Mouse (Mus musculus) left cerebral cortex, adult 11 months (tissue): ENCODE results near the gene Pcdh15.

ENCODE experiments used
- DNase-seq: peaks from one replicate; pipeline ENCODE4 v3.0.0; 2022; ENCODE audit warnings: low spot score

Gene Pcdh15

DNA sequence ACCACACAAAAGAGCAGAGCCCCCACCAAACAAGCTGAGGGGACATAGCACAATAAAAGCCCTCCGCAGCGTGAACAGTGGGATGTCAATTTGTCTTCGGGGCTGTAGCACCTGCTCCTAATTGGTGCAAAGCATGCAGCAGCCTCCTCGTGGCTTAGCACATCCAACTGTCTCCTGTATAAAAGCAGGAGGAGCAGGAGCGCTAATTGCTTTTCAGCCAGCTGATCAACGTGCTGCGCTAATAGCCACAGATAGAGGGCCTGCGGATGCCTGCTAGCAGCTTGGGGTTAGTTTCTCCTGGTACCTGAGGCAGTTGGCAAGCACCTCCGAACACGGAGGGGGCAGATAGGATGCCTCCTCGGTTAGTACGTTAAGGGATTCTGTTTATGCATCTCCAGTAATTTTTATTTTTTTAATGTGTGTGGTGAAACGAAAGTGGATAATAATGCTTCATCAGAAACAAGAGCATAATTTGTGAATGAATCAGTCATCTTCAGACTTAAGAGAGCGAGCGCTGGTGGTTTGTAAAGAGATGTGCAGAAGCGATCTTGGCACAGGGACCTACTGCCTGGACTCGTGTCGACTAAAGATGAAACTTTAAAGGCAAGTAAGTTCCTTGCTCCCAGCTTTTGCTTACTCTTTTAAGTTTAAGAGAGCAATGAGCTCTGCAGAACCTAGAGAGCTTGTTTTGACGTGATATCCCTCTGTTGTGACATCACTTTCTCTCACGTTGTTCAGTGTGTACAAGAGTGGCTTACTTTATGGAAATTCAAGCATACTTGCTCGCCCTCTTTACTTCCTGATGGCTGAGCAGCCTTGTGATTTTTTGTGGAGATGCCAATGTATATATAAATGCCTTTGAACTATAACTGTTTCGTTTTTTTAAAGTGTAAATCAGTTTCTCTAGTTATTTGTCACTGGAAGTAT is 722.8 kb downstream of the Pcdh15 start:
- DNase-seq, result no peak

DNA sequence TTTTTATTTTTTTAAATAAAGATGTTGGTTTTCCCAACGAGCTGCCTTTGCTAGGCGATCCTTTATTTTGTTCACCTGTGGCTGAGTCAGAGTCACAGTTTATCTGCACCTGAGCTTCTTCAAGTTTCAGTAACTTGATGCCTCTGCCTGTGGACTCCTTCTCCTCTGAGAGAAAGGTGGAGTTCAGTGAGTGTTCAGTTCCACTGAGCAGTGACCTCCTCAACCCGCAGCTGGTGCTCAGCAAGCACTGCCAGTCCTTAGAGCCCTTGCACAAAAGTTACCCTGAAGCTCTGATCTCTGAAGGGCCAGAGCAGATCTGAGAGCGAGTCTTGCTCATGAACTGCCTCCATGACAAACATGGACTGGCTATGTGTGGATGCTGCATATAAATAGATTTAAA is 724.1 kb downstream of the Pcdh15 start:
- DNase-seq, result no peak

DNA sequence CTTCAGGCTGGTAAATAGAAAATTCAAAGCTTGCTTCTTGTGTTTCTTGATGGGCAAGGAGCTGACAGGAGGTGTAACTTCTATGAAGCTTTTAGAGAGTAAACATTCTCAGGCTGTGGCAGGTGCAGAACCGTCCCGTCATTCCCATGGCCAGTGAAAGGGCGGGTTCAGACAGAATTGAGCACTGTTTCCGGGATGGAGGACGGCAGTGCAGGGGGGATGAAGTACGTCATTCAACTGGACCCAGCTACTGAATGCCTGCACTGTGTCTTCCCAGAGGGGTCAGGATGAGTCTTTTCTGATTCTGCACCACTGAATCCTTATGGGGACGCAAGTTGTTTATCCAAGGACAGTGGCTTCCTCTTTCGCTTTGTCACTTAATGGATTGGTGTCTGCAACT is 727.2 kb downstream of the Pcdh15 start:
- peak; percentile 22 for DNase-seq

DNA sequence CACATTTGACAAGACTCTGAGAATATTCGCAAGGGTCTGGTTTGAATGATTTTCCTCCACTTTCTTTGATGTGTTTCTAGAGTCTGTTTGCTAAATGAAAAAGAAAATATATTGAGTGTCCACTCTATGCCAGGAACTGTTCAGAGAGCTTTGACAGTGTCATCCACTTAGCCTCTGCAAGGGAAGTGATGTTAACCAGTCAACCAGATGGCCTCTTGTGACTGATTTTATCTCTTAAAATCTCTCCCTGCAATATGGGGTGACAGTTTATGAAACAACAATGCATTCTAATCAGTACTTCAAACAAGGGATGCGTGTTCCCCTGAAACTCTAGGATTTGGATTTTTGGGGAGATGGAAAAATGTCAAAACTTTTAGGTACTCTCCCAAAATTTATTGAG is 729.6 kb downstream of the Pcdh15 start:
- no peak for DNase-seq

DNA sequence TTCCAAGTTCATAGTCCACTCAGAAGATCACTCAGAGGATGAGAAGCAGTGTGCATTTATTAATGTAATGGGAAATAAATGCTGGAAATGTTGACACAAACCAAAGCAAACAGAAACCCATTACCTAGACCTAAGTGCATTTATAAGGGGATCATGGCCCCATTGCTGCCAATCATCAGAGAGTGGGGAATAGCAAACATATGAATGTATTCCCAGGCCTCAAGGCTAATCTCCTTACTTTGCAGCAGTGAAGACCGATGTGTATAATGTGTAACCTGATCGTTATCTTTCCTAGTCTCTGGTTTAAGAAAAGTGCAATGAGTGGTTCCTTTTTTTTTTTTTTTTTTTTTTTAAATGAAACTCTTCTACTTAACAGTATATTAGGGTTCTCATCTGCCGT is 745.9 kb downstream of the Pcdh15 start:
- DNase-seq, result no peak

DNA sequence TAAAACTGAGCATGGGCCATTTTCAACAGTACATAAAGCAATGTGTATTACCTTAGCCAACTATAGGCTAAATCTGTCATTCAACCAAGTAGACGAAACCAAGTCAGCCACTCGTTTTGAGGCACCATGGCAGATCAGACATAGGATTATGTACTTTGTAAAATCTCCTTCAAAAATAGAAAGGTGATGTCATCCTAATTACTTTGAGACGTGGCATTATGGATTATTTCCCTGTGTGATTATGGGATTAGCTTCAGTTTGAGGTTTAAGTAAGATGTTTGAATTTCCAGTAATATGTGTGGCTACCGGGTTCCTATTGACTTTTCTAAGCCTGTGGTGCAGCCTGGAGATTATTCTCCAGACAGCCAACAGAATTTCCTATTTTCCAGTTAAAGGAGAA is 763.0 kb downstream of the Pcdh15 start:
- DNase-seq, result no peak

DNA sequence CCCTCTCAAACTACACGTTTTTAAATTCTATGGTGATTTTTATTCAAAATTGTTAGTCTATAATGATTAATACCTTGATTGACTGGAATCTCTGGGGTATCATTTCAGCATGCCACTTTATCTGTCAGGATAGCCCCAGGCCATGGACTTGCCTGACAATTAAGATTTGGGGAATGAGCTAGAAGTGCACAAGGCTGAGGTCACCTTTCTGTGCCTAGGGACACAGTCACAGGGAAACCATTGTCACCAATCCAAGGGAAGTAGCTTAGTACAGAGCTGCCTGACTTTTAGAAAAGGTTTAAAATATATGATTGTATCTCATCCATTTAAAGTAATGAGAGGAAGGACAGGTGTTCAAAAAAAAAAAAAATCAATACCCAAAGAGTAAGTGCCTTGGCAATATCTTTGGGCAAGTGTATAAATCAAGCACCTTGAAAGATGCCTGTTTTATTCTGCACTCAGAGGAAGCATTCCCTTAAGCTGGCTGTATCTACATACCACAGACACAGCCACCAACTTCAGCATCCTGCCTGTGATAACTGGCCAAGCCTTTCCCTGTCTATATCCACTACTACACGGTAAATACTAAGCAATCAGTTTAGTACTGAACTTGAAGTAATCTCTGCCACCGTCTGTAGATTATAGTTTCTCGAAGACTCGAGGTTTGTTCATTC is 779.0 kb downstream of the Pcdh15 start:
- no peak for DNase-seq

DNA sequence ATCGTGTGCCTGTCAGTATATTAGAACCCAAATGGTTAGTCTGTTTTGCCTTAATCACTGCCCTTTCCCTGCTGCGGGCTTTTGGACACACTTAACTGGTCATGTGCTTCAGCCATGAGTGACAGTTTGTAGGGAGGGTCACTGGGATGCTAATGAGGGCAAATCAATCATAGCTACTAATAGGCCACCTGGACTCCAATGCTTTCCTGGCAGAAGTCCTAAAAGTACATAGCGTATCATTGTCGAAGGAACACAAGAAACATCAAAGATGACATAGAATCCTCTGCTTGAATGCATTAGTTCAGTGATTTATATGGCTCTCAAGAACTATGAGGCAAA is 779.6 kb downstream of the Pcdh15 start:
- no peak for DNase-seq

DNA sequence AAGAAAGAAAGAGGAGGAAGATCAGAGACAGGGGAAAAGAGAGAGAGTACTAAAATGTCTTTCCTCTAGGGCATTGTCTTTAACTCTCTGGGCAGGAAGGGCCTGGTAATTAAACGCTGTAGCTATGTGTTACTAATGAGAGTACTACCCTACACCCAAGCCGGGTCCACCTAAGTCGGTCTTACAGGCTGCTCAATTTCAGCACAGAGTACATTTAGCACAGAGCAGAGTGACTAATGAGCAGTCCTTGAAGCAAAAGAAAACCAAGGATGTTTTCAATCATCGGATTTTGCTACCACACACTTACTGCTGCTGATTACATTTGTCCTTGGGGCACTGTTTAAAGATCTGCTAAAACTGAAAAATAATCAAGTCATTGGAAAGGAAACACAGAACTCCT is 788.6 kb downstream of the Pcdh15 start:
- DNase-seq, result no peak

DNA sequence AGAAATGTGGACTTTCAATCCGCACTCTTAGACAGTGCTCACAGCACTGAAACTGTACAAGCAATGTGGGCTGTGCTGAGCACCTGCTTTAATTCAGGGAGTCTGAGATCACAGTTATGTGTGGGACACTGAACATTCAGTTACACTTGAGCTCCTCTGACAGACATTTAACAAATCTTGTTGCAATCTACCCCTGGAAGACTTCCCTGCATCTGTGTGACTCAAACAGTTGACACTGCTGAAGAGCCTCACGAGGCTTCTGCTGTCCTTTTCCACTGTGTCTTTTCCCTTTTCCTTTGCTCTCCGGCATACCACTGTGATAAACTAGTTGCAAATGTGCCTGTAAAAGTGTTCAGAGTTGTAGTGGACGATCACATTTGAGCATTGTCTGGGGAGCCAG is 793.1 kb downstream of the Pcdh15 start:
- DNase-seq, result no peak

DNA sequence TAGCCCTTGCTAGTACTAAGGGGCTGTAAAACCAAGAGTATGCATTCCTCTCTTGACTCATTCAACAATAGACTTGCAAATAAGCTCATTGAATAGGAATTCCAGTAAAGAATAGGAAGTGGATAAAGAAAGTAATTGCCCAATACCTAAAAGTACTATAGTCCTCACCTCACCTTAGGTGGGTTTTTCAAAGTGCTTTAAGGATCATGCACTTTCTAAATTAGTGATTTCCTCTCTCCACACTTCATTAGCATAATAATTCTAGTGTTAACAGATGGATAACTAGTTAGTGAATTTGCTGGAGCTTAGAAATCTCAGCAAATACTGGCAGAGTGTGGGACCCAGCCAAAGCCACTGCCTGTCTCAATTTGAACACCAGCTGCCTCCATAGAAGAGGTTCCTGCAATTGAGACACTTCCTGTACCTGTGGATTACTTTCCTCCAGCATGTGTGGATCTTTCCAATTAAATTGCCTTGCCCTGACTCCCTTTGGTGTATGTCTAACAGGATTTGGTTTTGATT is 797.0 kb downstream of the Pcdh15 start:
- no peak for DNase-seq

DNA sequence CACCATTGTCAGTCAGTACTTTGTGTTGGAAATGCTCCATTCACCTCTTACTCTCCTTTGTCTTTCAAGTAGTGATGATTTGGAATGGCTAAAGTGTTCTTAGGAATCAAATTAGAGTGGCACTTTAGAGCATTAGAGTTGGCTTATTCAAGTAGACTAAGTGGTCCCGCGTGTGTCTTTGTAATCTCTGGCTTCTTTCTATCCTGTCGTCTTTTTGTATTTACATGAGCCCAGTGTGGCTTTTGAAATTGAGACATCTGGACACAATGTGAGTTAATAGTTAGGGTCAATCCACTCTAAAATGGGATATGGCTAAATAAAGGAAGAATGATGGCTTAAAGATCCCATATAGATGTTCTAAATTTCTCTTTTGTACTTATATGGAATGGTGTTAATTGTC is 800.0 kb downstream of the Pcdh15 start:
- no peak for DNase-seq

DNA sequence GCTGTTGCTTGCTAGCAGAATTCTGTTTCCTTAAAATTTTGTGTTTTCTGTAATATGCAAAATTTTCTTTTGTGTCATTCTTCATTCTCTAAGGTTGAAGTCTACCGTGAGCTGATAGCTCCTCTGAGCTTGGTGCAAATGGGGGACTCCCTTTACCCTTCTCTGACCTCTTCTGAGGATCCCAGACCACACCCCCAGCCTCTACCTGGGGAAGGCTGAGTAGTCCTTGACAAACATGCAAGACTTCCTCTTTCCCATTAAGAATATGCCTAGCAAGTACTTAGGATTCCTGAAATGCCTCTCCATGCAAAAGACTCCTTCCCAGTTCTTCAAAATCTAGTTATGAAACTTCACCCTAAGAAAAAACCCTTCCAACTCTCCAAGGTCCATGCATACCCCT is 808.5 kb downstream of the Pcdh15 start:
- no peak for DNase-seq

DNA sequence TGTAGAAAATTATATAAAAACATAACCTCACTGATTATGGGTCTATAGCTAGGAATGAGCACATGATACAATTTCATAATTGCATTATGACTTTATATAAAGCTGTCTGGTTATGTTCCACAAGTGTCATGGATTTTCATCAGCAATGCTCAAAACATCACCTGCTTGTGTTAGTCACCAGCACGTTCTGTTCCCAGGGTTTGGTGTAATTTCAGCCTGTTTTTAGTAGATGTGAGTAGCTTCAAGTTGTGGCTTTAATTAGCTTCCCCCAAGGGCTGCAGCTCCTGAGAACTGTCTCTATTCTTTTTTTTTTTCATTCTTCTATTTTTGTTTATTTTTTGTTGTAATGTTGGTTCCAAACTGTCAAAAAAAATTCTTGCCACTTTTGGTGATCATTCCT is 809.4 kb downstream of the Pcdh15 start:
- DNase-seq, result no peak

DNA sequence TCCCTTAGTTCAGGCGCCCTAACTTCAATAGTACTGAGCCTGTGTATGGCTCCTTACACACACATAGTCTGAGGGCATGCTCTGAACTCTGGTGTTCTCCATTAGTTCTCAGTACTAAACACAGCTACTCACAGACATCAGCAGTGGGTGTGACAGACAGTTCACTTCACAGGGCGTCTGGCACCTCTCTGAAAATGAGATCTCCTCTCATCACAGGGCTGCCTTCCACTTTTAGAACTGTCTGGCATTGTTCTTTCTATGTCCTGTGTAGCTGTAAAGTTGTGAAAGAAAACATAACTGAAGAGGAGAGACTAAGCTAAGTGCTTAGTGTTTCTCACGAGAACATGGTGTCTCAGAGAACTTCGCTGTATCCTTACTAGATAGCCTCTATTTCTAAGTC is 816.0 kb downstream of the Pcdh15 start:
- DNase-seq, result no peak

DNA sequence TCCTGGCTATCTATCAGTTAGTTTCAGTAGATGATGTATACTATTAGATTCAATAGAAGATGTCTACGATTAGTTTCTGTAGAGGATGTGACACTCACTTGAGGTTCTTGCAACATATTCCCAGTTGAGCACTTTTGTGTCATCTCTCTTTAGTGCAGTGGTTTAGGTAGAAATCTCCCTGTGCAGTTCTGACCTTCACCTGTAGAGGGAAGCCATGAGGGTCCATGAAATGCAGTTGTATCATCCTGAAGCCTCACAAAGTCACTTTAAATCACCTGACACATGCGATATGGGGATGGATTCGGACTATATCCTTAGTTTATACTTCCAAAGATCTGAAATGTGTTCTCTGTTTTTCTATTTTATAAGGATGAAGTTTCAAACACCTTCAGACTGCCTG is 822.4 kb downstream of the Pcdh15 start:
- DNase-seq, result no peak

DNA sequence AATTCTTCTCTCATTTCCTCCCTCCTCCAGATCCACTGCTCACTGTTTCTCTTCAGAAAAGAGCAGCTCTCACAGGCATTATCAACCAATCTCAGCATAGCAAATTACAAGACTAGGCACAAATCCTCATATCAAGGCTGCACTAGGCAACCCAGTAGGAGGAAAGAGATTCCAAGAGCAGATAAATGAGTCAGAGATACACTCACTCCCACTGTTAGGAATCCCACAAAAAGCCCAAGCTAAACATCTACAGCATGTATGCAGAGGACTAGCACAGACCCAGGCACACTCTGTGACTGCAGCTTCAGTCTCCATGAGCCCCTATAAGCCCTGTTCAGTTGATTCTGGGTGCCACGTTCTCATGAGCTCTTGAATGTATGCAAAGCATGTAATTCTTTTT is 829.5 kb downstream of the Pcdh15 start:
- DNase-seq, result no peak

DNA sequence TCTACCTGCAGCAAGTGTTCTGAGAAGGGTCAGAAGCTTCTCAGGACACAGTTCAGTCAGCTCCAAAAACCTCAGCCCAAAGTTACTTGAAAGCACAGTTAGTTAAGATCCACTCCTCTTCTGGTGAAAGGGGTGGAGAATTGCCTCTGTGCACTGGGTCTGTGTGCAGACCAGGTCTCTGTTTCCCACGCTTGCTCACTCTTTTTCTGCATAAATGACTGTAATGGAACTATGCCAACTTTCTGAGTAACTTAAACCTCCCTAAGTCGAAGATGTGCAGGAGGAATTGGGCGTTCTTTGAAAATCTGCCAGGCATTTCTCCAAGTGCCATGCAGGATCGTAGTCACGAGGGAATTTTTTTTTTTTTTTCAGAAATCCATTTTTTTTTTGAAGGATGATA is 830.6 kb downstream of the Pcdh15 start:
- DNase-seq, result no peak

DNA sequence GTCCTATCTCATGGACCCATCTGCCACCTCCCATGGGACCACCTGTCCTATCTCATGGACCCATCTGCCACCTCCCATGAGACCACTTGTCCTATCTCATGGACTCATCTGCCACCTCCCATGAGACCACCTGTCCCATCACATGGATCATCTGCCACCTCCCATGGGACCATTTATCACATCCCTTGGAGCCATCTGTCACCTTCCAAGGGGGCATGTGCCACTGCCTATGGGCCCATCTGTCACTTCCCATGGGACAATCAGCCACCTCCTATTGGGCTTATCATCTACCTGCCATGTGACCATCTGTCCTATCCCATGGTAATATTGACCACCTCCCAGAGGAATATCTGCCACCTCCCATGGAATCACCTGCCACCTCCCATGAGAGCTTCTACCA is 832.0 kb downstream of the Pcdh15 start:
- DNase-seq, result no peak

DNA sequence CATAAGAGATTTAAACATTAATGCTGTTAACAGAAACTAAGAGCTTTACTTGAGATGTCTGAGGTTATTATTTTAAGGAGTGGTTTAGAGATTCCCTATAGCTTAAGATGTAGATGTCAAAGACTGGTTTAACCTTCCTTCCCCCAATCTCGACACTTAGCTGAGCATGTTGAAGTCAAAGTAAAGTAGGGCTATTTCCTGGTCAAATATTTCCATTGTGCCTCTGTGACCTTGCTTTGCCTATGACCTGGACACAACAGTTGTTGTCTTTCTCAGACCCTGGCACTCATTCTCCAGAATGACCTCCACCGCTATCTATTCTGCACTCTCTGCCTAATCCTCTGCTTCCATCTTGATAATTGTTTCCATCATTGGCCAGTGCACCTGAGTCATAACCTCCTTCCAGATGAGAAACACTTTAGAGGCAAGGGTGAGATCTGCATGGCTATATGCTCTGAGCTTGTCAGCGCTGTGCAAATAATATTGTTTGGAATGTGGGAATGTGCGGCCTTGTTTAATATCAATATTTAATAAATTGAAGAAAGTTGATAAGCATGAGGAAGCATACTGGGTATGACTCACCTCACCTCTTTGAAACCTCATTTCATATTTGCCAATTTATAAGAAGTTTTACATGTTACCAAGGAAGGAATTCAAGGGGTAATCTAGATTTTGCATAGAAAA is 833.0 kb downstream of the Pcdh15 start:
- no peak for DNase-seq

DNA sequence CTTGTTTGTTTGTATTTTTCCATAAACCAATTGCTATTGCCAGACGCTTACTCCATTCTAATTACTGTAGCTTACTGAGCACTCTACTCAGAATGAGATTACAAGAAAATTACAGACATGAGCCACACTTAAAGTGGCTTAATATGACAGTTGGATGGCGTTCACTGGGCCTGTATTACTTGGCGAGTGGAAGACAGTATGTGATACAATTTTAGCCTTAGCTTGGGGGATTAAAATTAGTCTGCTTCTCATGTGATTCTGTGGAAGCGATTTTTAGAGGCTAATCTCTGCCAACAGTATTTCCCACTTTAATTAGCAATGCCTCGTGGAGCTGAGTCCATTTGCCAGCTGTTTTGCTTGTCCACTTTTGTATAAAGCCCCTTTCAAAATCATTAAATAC is 837.0 kb downstream of the Pcdh15 start:
- DNase-seq, result no peak

DNA sequence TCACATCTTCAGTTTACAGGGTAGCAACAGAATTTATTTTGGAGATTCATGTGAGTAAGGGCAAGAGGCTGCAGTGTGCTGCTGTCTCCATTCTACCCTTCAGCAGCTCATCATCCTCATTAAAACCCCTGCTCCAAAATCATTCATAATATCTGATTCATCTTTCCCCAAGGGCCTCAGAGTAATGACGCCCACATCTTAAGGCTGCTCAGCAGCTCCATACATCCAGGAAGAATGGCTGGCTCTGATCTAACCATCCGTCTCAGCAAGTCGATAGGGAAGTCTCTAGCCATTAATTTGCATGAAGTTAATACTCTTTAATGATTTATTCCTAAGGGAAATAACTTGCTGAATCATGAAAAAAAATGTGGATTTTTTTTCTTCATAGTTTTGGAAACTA is 839.8 kb downstream of the Pcdh15 start:
- DNase-seq, result no peak

DNA sequence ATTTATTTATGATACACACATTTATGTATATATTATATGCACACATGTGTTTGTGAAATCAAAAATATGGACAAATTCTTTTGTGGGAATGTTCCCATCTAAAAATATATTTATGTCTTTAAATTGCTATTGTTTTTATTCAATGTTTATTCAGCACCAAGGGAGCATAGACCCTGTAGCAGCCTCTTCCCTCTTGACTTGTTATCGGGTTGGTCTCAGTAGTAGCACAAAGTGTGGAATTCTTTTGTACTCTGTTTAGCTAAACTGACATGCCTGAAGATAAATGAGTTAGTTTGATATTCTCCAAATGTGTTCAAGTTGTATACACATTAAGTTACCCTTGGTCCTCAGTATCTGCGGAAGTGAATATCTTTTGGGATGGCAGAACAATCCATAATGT is 848.7 kb downstream of the Pcdh15 start:
- no peak for DNase-seq
